Mouse (Mus musculus): ENCODE results near the gene Ankrd49. TPM values are rescaled to one million over a fixed set of nuclear protein-coding genes. Genes with fewer than 3 reads are reported as not detected.

The Ankrd49 gene
- total and polyA plus RNA-seq, 2 experiments from 2014 or later = 12.1 to 22.1 TPM

GRCm38 (mm10) chr9:14753947-14754346, 30.7 kb downstream of the Ankrd49 start:
- no peak for TF ChIP-seq CTCF (IDR thresholded peaks at IDR 0.05)
- no peak overlapping the region for H3K27ac ChIP-seq (ENCODE audit: low read depth, low read length)
- no peak overlapping the region for H3K9ac ChIP-seq (replicated peaks; ENCODE audit: low read length, poor library complexity, severe bottlenecking)
- ATAC-seq (ENCODE audit: low FRiP score) (no peak), DNase-seq (ENCODE audit: low spot score) (no peak)
- no peaks in the 10 kb centered on the region for H3K9me3 ChIP-seq (ENCODE audit: low read length)
- no peaks in the 10 kb centered on the region for H3K27me3 ChIP-seq (ENCODE audit: insufficient read depth, low read length)
- H3K4me1 ChIP-seq (ENCODE audit: insufficient read depth, low read length) = no peaks in the 10 kb centered on the region
- no peak overlapping the region for H3K4me3 ChIP-seq (ENCODE audit: low read depth, low read length)
- no peaks in the 10 kb centered on the region for H3K36me3 ChIP-seq (ENCODE audit: insufficient read depth, low read length)
- H3K4me2 ChIP-seq (ENCODE audit: low read depth, low read length, poor library complexity, severe bottlenecking) = no peak overlapping the region

- DNase-seq (ENCODE audit: low spot score) = no peak
- no peaks in the 10 kb centered on the region for H3K27me3 ChIP-seq (ENCODE audit: insufficient read depth, low read length)
- H3K4me1 ChIP-seq (ENCODE audit: insufficient read depth, low read length) = no peaks in the 10 kb centered on the region
- H3K9ac ChIP-seq (replicated peaks; ENCODE audit: low read length, poor library complexity, severe bottlenecking) = peak within 1 kb of the TSS; percentile 61
- no peak within 1 kb of the TSS for H3K27ac ChIP-seq (ENCODE audit: low read depth, low read length)
- H3K4me2 ChIP-seq (ENCODE audit: low read depth, low read length, poor library complexity, severe bottlenecking) = peak within 1 kb of the TSS; percentile 92
- WGBS = under 1% methylated on average over 27 of the region's 28 CpGs
- peak within 1 kb of the TSS; percentile 46 for H3K4me3 ChIP-seq (ENCODE audit: low read depth, low read length)
- H3K9me3 ChIP-seq (ENCODE audit: low read length) = no peaks in the 10 kb centered on the region
- peak; percentile 31 for ATAC-seq (ENCODE audit: low FRiP score)
- H3K36me3 ChIP-seq (ENCODE audit: insufficient read depth, low read length) = no peaks in the 10 kb centered on the region
- no peak for TF ChIP-seq CTCF (IDR thresholded peaks at IDR 0.05)
Measured at GRCm38 (mm10) chr9:14752001-14752522, 32.6 kb downstream of the Ankrd49 start, which contains the start of gene Fut4. TSS of gene Fut4 (minus strand) at chr9:14752393.

DNA sequence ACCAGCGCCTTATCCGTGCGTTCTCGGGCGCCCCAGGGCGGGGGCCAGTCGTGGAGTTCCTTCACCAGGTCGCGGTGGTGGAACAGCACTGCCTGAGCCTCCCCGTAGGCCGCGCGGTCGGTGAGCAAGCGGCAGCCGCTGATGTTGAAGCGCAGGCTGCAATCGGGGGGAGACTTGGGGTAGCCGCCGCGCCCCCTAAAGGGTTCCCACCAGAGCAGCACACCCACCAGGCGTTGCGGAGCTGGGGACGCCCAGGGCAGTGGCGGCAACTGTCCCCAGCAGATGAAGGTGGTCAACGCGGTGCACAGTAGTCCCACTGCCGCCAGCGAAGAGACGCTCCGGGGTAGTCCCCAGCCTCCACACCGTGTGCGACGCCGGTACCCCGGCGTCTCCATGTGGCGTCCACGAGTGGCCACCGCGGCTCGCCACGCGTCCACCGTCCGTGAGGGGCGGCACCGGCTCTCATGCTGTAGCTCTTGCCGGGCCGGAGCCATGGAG, 33.1 kb downstream of the Ankrd49 start:
- no peak for DNase-seq (ENCODE audit: low spot score)
- peak overlapping the region; percentile 61 for H3K9ac ChIP-seq (replicated peaks; ENCODE audit: low read length, poor library complexity, severe bottlenecking)
- H3K36me3 ChIP-seq (ENCODE audit: insufficient read depth, low read length) = no peaks in the 10 kb centered on the region
- no peaks in the 10 kb centered on the region for H3K4me1 ChIP-seq (ENCODE audit: insufficient read depth, low read length)
- under 1% methylated on average over 50 of the region's 50 CpGs for WGBS
- peak overlapping the region; percentile 92 for H3K4me2 ChIP-seq (ENCODE audit: low read depth, low read length, poor library complexity, severe bottlenecking)
- H3K9me3 ChIP-seq (ENCODE audit: low read length) = no peaks in the 10 kb centered on the region
- H3K27ac ChIP-seq (ENCODE audit: low read depth, low read length) = no peak overlapping the region
- ATAC-seq (ENCODE audit: low FRiP score) = peak; percentile 84
- peak overlapping the region; percentile 46 for H3K4me3 ChIP-seq (ENCODE audit: low read depth, low read length)
- no peaks in the 10 kb centered on the region for H3K27me3 ChIP-seq (ENCODE audit: insufficient read depth, low read length)
- TF ChIP-seq CTCF (IDR thresholded peaks at IDR 0.05) = peak; percentile 40; the same call in 1 of the 2 replicates

DNA sequence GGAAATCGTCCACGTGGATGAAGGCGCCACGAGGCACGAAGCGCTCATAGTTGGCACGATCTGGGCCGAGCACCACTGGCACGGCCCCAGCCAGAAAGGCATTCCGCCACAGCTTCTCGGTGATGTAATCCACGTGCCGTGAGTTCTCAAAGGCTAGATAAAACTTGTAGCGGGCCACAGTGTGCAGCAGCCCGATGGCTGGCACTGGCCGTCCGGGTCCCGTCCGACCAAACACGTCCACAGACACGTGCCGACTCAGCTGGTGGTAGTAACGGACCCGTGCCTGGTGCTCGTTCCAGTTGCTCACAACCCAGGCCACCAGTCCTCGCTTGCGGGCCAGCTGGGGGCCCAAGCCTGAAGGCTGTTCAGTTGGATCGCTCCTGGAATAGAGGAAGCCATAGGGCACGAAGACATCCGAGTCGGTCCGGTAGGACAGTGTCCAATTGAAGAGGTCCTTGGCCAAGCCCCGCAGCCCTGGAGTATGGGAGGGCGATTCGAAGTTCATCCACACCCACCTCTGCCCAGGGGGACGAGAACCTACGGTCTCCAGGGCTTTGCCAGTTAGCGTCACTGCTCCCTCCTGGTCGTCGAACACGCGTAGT, 33.7 kb downstream of the Ankrd49 start:
- 58% methylated on average over 42 of the region's 42 CpGs for WGBS
- Histone ChIP-seq H3K4me2 (ENCODE audit: low read depth, low read length, poor library complexity, severe bottlenecking) (peak overlapping the region; percentile 92), H3K9ac (replicated peaks; ENCODE audit: low read length, poor library complexity, severe bottlenecking) (peak overlapping the region; percentile 61), H3K27ac (ENCODE audit: low read depth, low read length) (no peak overlapping the region), H3K36me3 (ENCODE audit: insufficient read depth, low read length) (no peaks in the 10 kb centered on the region), H3K4me3 (ENCODE audit: low read depth, low read length) (peak overlapping the region; percentile 46), H3K27me3 (ENCODE audit: insufficient read depth, low read length) (no peaks in the 10 kb centered on the region), H3K9me3 (ENCODE audit: low read length) (no peaks in the 10 kb centered on the region), H3K4me1 (ENCODE audit: insufficient read depth, low read length) (no peaks in the 10 kb centered on the region)
- peak; percentile 11; the same call in 1 of the 2 replicates for ATAC-seq (ENCODE audit: low FRiP score)
- no peak for DNase-seq (ENCODE audit: low spot score)
- no peak for TF ChIP-seq CTCF (IDR thresholded peaks at IDR 0.05)

DNA sequence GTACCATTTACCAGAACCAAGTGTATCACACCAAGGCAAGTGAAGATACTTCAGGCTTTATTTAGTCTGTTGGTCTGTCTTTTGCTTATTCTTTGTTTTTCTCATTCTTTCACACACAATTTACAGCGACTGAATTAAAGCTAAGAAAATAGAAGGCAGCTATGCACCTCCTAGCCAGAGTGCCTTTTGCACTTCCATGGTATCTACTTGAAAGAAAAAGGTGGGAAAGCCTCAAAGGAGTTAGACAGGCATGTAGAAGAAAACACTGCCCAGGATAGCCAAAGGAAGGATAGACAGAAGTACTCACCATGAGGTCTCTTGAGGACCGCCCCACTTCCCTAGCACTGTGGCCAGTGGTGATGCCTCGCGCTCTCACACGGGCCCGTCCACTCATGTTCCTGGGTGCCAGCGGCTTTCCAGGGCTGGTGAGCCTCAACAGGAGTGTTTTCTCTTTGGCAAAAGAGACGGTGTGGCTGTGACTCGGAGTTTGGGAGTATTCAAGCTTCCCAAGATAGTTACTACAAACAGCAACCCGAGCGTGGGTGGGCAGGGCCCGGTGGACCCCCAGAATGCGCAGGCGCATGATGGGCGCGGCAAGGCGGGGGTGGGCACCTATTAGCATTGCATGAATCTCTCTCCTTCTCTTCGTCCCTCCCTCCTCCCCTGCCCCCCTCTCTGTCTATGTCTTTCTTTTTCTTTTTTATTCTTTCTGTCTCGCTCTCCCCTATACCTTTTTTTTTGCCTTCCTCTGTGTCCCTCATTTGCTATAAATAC, 44.3 kb downstream of the Ankrd49 start, which contains the start of gene Piwil4:
Piwil4 (minus strand) TSS at position 583 of the 774 bp plus-strand sequence.
- Histone ChIP-seq H3K36me3 (ENCODE audit: insufficient read depth, low read length) (no peaks in the 10 kb centered on the region), H3K4me3 (ENCODE audit: low read depth, low read length) (no peak within 1 kb of the TSS), H3K4me1 (ENCODE audit: insufficient read depth, low read length) (no peaks in the 10 kb centered on the region), H3K4me2 (ENCODE audit: low read depth, low read length, poor library complexity, severe bottlenecking) (no peak within 1 kb of the TSS), H3K27ac (ENCODE audit: low read depth, low read length) (no peak within 1 kb of the TSS), H3K27me3 (ENCODE audit: insufficient read depth, low read length) (no peaks in the 10 kb centered on the region), H3K9ac (replicated peaks; ENCODE audit: low read length, poor library complexity, severe bottlenecking) (no peak within 1 kb of the TSS), H3K9me3 (ENCODE audit: low read length) (no peaks in the 10 kb centered on the region)
- 87% methylated on average over 19 of the region's 19 CpGs for WGBS
- no peak for TF ChIP-seq CTCF (IDR thresholded peaks at IDR 0.05)
- ATAC-seq (ENCODE audit: low FRiP score) = no peak
- DNase-seq (ENCODE audit: low spot score) = no peak

All from midbrain, postnatal 0 days (tissue).